8 mouse cellular contexts compared by ENCODE assay signal in genomic region chr4:137993291-137993758, GRCm38 (mm10). TPM values are rescaled to one million over a fixed set of nuclear protein-coding genes. Genes with fewer than 3 reads are reported as not detected.
DNase-seq lines count a peak whose midpoint lies in the region; ATAC-seq and TF ChIP-seq lines count a peak whose summit lies in the region.

No protein-coding gene starts in this region.

- H3K27me3 ChIP-seq in embryonic facial prominence, embryonic 14.5 days (replicated peaks; ENCODE audit: control insufficient read depth, insufficient read depth, low read length) = 0 out of 2 replicates have a peak, but pooled peaks cover 4% of the 10 kb centered on the region
- H3K27me3 ChIP-seq in limb, embryonic 14.5 days (ENCODE audit: control insufficient read depth, insufficient read depth, low read length) = no peaks in the 10 kb centered on the region
- no peaks in the 10 kb centered on the region for H3K27me3 ChIP-seq in midbrain, postnatal 0 days (ENCODE audit: insufficient read depth, low read length)

- H3K4me3 ChIP-seq in embryonic facial prominence, embryonic 14.5 days (ENCODE audit: low read depth, low read length) = peak overlapping the region; percentile 99
- H3K4me3 ChIP-seq in limb, embryonic 14.5 days (replicated peaks; ENCODE audit: low read length) = peak overlapping the region; percentile 99
- peak overlapping the region; percentile 93 for H3K4me3 ChIP-seq in midbrain, postnatal 0 days (ENCODE audit: low read depth, low read length)

- peak; percentile 80 for DNase-seq in 3134 (ENCODE audit: extremely low read depth, insufficient read length, low spot score)
- peak; percentile 99 to 100 for DNase-seq in adrenal gland, postnatal 4 days (ENCODE audit: low spot score in 2 of 2)
- DNase-seq in embryonic facial prominence, embryonic 14.5 days (ENCODE audit: low spot score) = peak; percentile 98
- peak; percentile 98 for DNase-seq in heart, adult 8-10 months (ENCODE audit: low spot score)
- peak; percentile 99 for DNase-seq in kidney, adult 9 months
- DNase-seq in limb, embryonic 14.5 days (ENCODE audit: low spot score) = peak; percentile 97
- DNase-seq in midbrain, postnatal 0 days (ENCODE audit: low spot score) = peak; percentile 98
- DNase-seq in spleen, postnatal 14 days (ENCODE audit: low spot score in 2 of 2) = peak; percentile 97 to 99

- peak overlapping the region; percentile 98 for H3K9ac ChIP-seq in embryonic facial prominence, embryonic 14.5 days (ENCODE audit: low read depth, low read length)
- peak overlapping the region; percentile 99 for H3K9ac ChIP-seq in limb, embryonic 14.5 days (ENCODE audit: low read depth, low read length, severe bottlenecking)
- peak overlapping the region; percentile 100 for H3K9ac ChIP-seq in midbrain, postnatal 0 days (replicated peaks; ENCODE audit: low read length, poor library complexity, severe bottlenecking)

- peak; percentile 96 for ATAC-seq in embryonic facial prominence, embryonic 14.5 days (ENCODE audit: low read depth)
- peak; percentile 94 for ATAC-seq in limb, embryonic 14.5 days (ENCODE audit: low FRiP score, low read depth)
- ATAC-seq in midbrain, postnatal 0 days (ENCODE audit: low FRiP score) = peak; percentile 93

- WGBS in embryonic facial prominence, embryonic 14.5 days = 1% methylated on average over 26 of the region's 59 CpGs
- WGBS in limb, embryonic 14.5 days = under 1% methylated on average over 38 of the region's 59 CpGs
- under 1% methylated on average over 49 of the region's 59 CpGs for WGBS in midbrain, postnatal 0 days

- H3K9me3 ChIP-seq in embryonic facial prominence, embryonic 14.5 days (ENCODE audit: control insufficient read depth, low read length) = no peaks in the 10 kb centered on the region
- no peaks in the 10 kb centered on the region for H3K9me3 ChIP-seq in limb, embryonic 14.5 days (ENCODE audit: control insufficient read depth, low read length)
- H3K9me3 ChIP-seq in midbrain, postnatal 0 days (ENCODE audit: low read length) = no peaks in the 10 kb centered on the region

- H3K4me1 ChIP-seq in embryonic facial prominence, embryonic 14.5 days (ENCODE audit: control insufficient read depth, insufficient read depth, low read length) = peaks cover 17% of the 10 kb centered on the region
- peaks cover 19% of the 10 kb centered on the region for H3K4me1 ChIP-seq in limb, embryonic 14.5 days (ENCODE audit: control insufficient read depth, insufficient read depth, low read length)
- peaks cover 14% of the 10 kb centered on the region; the same call in 1 of the 2 replicates for H3K4me1 ChIP-seq in midbrain, postnatal 0 days (ENCODE audit: insufficient read depth, low read length)

- peak; percentile 97 for TF ChIP-seq POLR2A in limb, embryonic 14.5 days (IDR thresholded peaks at IDR 0.05; ENCODE audit: borderline replicate concordance, extremely low read depth, insufficient read depth, insufficient read length)

- peak overlapping the region; percentile 91 for H3K27ac ChIP-seq in embryonic facial prominence, embryonic 14.5 days (replicated peaks; ENCODE audit: low read depth, low read length)
- H3K27ac ChIP-seq in limb, embryonic 14.5 days (replicated peaks; ENCODE audit: low read depth, low read length) = peak overlapping the region; percentile 95
- peak overlapping the region; percentile 97 for H3K27ac ChIP-seq in midbrain, postnatal 0 days (ENCODE audit: low read depth, low read length)

- no peak for TF ChIP-seq CTCF in midbrain, postnatal 0 days (IDR thresholded peaks at IDR 0.05)

- peak overlapping the region; percentile 75 for H3K4me2 ChIP-seq in embryonic facial prominence, embryonic 14.5 days (ENCODE audit: low read depth, low read length)
- peak overlapping the region; percentile 56 for H3K4me2 ChIP-seq in limb, embryonic 14.5 days (replicated peaks; ENCODE audit: low read depth, low read length, severe bottlenecking)
- peak overlapping the region; percentile 68 for H3K4me2 ChIP-seq in midbrain, postnatal 0 days (ENCODE audit: low read depth, low read length, poor library complexity, severe bottlenecking)

- H3K36me3 ChIP-seq in embryonic facial prominence, embryonic 14.5 days (ENCODE audit: control insufficient read depth, insufficient read depth, low read length) = peaks cover 22% of the 10 kb centered on the region
- peaks cover 15% of the 10 kb centered on the region for H3K36me3 ChIP-seq in limb, embryonic 14.5 days (ENCODE audit: control insufficient read depth, insufficient read depth, low read length)
- 0 out of 2 replicates have a peak, but pooled peaks cover 5% of the 10 kb centered on the region for H3K36me3 ChIP-seq in midbrain, postnatal 0 days (ENCODE audit: insufficient read depth, low read length)

RNA-seq across cellular contexts. Expression of gene Eif4g3, which starts 0.5 kb away (rescaled TPM):
- total RNA-seq in adrenal gland, postnatal 4 days (2021) = 100 to 1,000 TPM; 121 to 142 TPM
- polyA plus RNA-seq in embryonic facial prominence, embryonic 14.5 days (2014; fragmentation: Nextera tagmentation; extraction: Ambion mirVana) = 33.9 and 35.4 TPM in 2 replicates
- 10 to 100 TPM; 36.5 to 42.9 (median 41.0) TPM for total RNA-seq in heart, adult 8-10 months (2022)
- 106 and 111 TPM in 2 replicates for polyA plus RNA-seq in limb, embryonic 14.5 days (2012; rRNA removed)
- 38.7 and 45.5 TPM in 2 replicates for polyA plus RNA-seq in limb, embryonic 14.5 days (2014; fragmentation: Nextera tagmentation; extraction: Ambion mirVana)
- total RNA-seq in midbrain, postnatal 0 days (2014; rRNA removed) = 70.0 and 92.2 TPM in 2 replicates
- 36.0 and 42.4 TPM in 2 replicates for polyA plus RNA-seq in midbrain, postnatal 0 days (2015; fragmentation: Nextera tagmentation; extraction: Ambion mirVana)

Comparison
In these comparisons a context has a peak if more than half of its experiments do, and no peak if none do; other contexts are left out.
1. Peak in every context shown above with its lines: DNase-seq, ATAC-seq, H3K4me3 ChIP-seq and H3K27ac ChIP-seq.